Mouse (Mus musculus) liver, postnatal 0 days (tissue): ENCODE results near the gene Abl1.

Experiments
- CTCF ChIP-seq: sonication (generic); IDR thresholded peaks from 2 replicates; pipeline ENCODE4 v1.5.1; 2016; ENCODE audit warnings: antibody characterized with exemption, low read depth
- EP300 ChIP-seq: IDR thresholded peaks from 2 replicates; pipeline ENCODE4 v1.6.1; 2016; ENCODE audit warnings: antibody characterized with exemption, low read depth, mild to moderate bottlenecking

DNA sequence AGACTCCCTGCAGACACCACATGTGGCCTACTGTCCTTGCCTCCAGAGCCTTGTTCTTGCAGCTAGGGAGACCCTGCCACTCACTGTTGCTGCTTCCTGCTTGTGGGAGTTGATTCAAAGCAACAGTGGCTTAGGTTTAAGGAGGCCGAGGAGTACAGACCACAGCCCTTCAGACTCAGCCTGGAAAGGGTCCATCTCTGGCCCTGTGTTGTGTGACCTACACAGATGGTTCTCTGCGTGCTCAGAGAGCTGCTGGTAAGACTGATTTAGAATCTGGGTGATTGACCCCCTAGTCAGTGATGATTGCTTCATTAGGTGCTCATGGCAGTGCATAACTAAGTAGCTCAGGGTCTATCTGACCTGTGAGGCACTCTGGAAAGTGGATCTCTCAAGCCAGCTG, 101.0 kb downstream of the Abl1 start:
- no peak for TF ChIP-seq CTCF
- no peak for TF ChIP-seq EP300
